Mouse (Mus musculus): ENCODE measurements around the gene Gm20715.

DNA sequence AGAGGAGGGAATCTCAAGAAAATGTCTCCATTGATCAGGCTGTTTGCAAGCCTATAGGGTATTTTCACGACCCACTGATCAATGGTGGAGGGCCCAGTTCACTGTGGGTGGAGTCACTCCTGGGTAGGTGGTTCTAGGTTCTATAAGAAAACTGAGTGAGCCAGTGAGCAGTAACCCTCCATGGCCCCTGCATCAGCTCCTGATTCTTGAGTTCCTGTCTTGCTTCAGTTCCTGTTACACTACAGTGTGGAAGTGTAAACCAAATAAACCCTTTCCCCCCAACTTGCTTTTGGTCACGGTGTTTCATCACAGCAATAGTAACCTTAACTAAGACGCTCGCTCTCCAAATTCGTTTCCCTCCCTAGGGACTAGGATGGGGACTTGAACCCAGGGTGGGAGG, 21.1 kb upstream of the Gm20715 start:
- TF ChIP-seq TAL1 (IDR thresholded peaks at IDR 0.05; ENCODE audit: low read length): no peak
- no peak for TF ChIP-seq GATA1 (IDR thresholded peaks at IDR 0.05; ENCODE audit: low read length)

Measured in erythroblast, embryonic 14.5 days (primary cell).